ENCODE assay signal across 14 mouse cellular contexts in the genomic region with DNA sequence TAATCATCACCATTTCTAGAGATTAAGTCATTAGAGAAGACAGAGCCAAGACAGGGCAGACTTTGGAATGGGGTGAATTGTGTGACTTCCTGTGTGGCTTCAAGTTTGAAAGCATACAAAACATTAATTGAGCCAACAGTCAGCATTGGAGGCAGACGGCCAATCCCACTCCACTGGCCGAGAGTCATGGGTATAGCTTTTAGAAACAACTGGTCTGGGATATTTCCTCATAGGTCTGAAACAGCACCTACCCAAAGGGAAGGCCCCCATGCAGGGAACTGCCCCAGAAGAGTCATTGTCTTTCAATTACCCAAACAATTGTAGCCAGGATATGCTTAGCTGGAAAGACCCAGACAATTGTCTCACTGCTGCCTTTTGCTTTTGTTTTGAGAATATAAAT. TPM values are rescaled to one million over a fixed set of nuclear protein-coding genes. Genes with fewer than 3 reads are reported as not detected.
A peak's percentile ranks its signal among the peaks of the same experiment; 100 is the strongest.
DNase-seq lines count a peak whose midpoint lies in the region; ATAC-seq lines count a peak whose summit lies in the region.
"Had no signal": no experiment of that assay in that cellular context is flagged by ENCODE, and none has a peak within 500 bp of the region (broad histone marks: within the 10 kb centered on the region; RNA-seq: fewer than 3 reads in every experiment).

No protein-coding gene starts in this region.

- no peaks in the 10 kb centered on the region for H3K36me3 ChIP-seq in lung, embryonic 15.5 days

- H3K4me2 ChIP-seq in lung, embryonic 15.5 days: no peak overlapping the region

- H3K9ac ChIP-seq in lung, embryonic 15.5 days: no peak overlapping the region

- peak overlapping the region; percentile 83 for H3K27ac ChIP-seq in lung, embryonic 15.5 days
- H3K27ac ChIP-seq: layer of hippocampus, adult 2 months had no signal

- H3K27me3 ChIP-seq in lung, embryonic 15.5 days: no peaks in the 10 kb centered on the region

- H3K4me1 ChIP-seq in lung, embryonic 15.5 days: peaks cover 29% of the 10 kb centered on the region

- H3K4me3 ChIP-seq in lung, embryonic 15.5 days: no peak overlapping the region
- H3K4me3 ChIP-seq: layer of hippocampus, adult 2 months had no signal

- DNase-seq in lung, postnatal 25 days (ENCODE audit: low spot score): no peak
- peak; percentile 92 for DNase-seq in fibroblast of lung, adult 2 months (ENCODE audit: low read depth)
- peak; percentile 79 for DNase-seq in kidney, adult 9 months
- DNase-seq in retina, embryonic 14.5 days (ENCODE audit: low spot score): peak; percentile 39
- no peak for DNase-seq in cerebellum, adult 18-20 months
- DNase-seq: adrenal gland, postnatal 36 days; cerebellum, adult 9-11 months; right cerebral cortex, postnatal 4 days; thymus, adult 18-20 months had no signal

- no peaks in the 10 kb centered on the region for H3K9me3 ChIP-seq in lung, embryonic 15.5 days

- peak; percentile 62 for ATAC-seq in lung, embryonic 15.5 days (ENCODE audit: borderline replicate concordance, extremely low read depth, low FRiP score, low TSS enrichment)
- ATAC-seq in granulocyte monocyte progenitor cell, adult 5-6 weeks (replicated peaks; ENCODE audit: poor library complexity, severe bottlenecking): no peak

- WGBS in lung, embryonic 15.5 days: 7% methylated on average over 2 of the region's 2 CpGs

RNA-seq across cellular contexts. Expression of gene C1qtnf7, which starts 39.5 kb away (rescaled TPM):
- polyA plus RNA-seq in lung, embryonic 15.5 days (2015; fragmentation: Nextera tagmentation; extraction: Ambion mirVana): 47.7 and 48.2 TPM in 2 replicates
- not detected in 2 replicates for total RNA-seq in granulocyte monocyte progenitor cell, adult 5-6 weeks (2014; fragmentation: Nextera tagmentation)
- not detected in 2 replicates for total RNA-seq in granulocyte monocyte progenitor cell, adult 5-6 weeks (2017)
- total RNA-seq: megakaryocyte progenitor cell, adult 5-6 weeks; MEL had no signal

Comparison
In these comparisons a context has a peak if more than half of its experiments do, and no peak if none do; other contexts are left out.
1. DNase-seq: peak in fibroblast of lung, adult 2 months (single experiment), kidney, adult 9 months (single experiment) and retina, embryonic 14.5 days (single experiment); none in lung, postnatal 25 days (single experiment) and cerebellum, adult 18-20 months (0 of 2).